8 mouse cellular contexts compared by ENCODE assay signal in the genomic region with DNA sequence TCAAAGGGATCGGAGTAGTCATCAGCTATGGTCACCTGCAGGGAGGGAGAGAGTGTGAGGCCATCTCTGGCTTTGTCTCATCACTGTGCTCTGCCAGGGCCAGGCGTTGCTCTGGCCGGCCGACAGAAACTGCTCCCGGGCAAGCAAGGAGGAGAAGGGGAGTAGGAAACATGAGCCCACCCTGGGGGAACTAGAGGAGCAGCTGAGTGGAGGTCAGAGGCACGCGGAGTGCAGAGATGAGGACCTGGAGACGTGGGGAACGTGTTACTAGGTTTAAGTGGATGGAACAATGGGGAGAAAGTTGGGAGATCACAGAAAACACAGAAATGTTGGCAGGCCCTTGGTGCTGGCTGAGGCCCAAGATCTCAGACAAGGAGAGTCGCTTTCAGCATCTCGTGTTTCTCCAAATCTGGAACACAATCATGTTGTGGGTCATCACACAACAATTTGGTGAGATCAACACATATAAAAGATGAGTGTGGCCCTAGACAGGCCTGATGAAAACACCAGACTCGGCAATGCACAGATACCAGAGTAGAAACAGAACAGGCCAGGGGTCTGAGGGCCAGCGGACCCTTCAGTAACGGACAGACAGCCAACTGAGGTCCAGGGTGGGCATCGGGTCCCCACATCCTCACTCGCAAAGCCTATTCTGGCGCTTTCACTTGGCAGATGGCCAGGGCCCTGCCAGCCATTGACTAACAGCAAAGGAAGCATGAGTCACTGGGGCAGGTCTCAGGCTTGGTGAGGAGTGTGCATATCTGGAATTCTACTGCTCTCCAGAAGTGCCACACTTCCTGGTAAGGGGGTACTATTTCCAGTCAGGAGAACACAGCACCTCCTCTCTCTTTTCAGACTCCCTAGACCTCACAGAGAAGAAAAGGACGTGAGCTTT. TPM values are rescaled to one million over a fixed set of nuclear protein-coding genes. Genes with fewer than 3 reads are reported as not detected.
DNase-seq lines count a peak whose midpoint lies in the region; ATAC-seq and TF ChIP-seq lines count a peak whose summit lies in the region.

No protein-coding gene starts in this region.

- peaks cover 8% of the 10 kb centered on the region for H3K4me1 ChIP-seq in cerebellum, adult 2 months (ENCODE audit: control insufficient read depth, insufficient read depth, low read length)
- H3K4me1 ChIP-seq in hindbrain, embryonic 14.5 days (replicated peaks; ENCODE audit: control insufficient read depth, insufficient read depth, low read length), result peaks cover 56% of the 10 kb centered on the region
- H3K4me1 ChIP-seq in liver, adult 2 months (ENCODE audit: control insufficient read depth, insufficient read depth, low read length), result peaks cover 87% of the 10 kb centered on the region
- peaks cover 35% of the 10 kb centered on the region for H3K4me1 ChIP-seq in midbrain, postnatal 0 days (ENCODE audit: insufficient read depth, low read length)

- H3K27ac ChIP-seq in cerebellum, adult 2 months (ENCODE audit: insufficient read depth, low read length), result no peak overlapping the region
- 0 out of 2 replicates have a peak overlapping the region, but pooled peaks have one; percentile 35 for H3K27ac ChIP-seq in hindbrain, embryonic 14.5 days
- peak overlapping the region; percentile 40 for H3K27ac ChIP-seq in liver, adult 2 months (replicated peaks; ENCODE audit: insufficient read depth, low read depth, low read length)
- H3K27ac ChIP-seq in midbrain, postnatal 0 days (ENCODE audit: low read depth, low read length), result no peak overlapping the region

- no peak overlapping the region for H3K4me3 ChIP-seq in cerebellum, adult 2 months (replicated peaks; ENCODE audit: insufficient read depth, low read depth, low read length)
- H3K4me3 ChIP-seq in hindbrain, embryonic 14.5 days (replicated peaks; ENCODE audit: low read length), result no peak overlapping the region
- H3K4me3 ChIP-seq in liver, adult 2 months (ENCODE audit: insufficient read depth, low read depth, low read length), result no peak overlapping the region
- H3K4me3 ChIP-seq in midbrain, postnatal 0 days (ENCODE audit: low read depth, low read length), result no peak overlapping the region

- TF ChIP-seq POLR2A in cerebellum, adult 2 months (IDR thresholded peaks at IDR 0.05; ENCODE audit: borderline replicate concordance, insufficient read depth, low read length), result no peak
- no peak for TF ChIP-seq POLR2A in liver, adult 2 months (IDR thresholded peaks at IDR 0.05; ENCODE audit: extremely low read depth, insufficient read depth, low read length)

- TF ChIP-seq CTCF in cerebellum, adult 2 months (IDR thresholded peaks at IDR 0.05; ENCODE audit: borderline replicate concordance, insufficient read depth, low read depth, low read length), result no peak
- TF ChIP-seq CTCF in liver, adult 2 months (IDR thresholded peaks at IDR 0.05; ENCODE audit: low read depth, low read length), result no peak
- TF ChIP-seq CTCF in midbrain, postnatal 0 days (IDR thresholded peaks at IDR 0.05), result no peak

- no peaks in the 10 kb centered on the region for H3K9me3 ChIP-seq in hindbrain, embryonic 14.5 days (ENCODE audit: control insufficient read depth, low read length)
- no peaks in the 10 kb centered on the region for H3K9me3 ChIP-seq in midbrain, postnatal 0 days (ENCODE audit: low read length)

- no peak for DNase-seq in cerebellum, adult 11 months
- peak; percentile 38 to 48 for DNase-seq in cerebellum, adult 2 months
- peak; percentile 52 to 62 for DNase-seq in gastrocnemius, adult 8-10 months (ENCODE audit: low spot score in 2 of 2)
- DNase-seq in hindbrain, embryonic 14.5 days (ENCODE audit: low spot score), result peak; percentile 64
- peak; percentile 63 for DNase-seq in liver, adult 2 months (ENCODE audit: extremely low read depth, low read depth, low spot score)
- peak; percentile 66 for DNase-seq in midbrain, postnatal 0 days (ENCODE audit: low spot score)
- no peak for DNase-seq in thymus, postnatal 4 days

- no peaks in the 10 kb centered on the region for H3K36me3 ChIP-seq in hindbrain, embryonic 14.5 days (replicated peaks; ENCODE audit: control insufficient read depth, insufficient read depth)
- H3K36me3 ChIP-seq in liver, adult 2 months (ENCODE audit: control insufficient read depth, insufficient read depth, low read length), result peaks cover 3% of the 10 kb centered on the region; the same call in 1 of the 2 replicates
- H3K36me3 ChIP-seq in midbrain, postnatal 0 days (ENCODE audit: insufficient read depth, low read length), result no peaks in the 10 kb centered on the region

- peak; percentile 42; the same call in 1 of the 2 replicates for ATAC-seq in cerebellum, adult (ENCODE audit: insufficient number of reproducible peaks, low FRiP score, low TSS enrichment)
- peak; percentile 18; the same call in 1 of the 2 replicates for ATAC-seq in hindbrain, embryonic 14.5 days (ENCODE audit: low FRiP score)
- no peak for ATAC-seq in midbrain, postnatal 0 days (ENCODE audit: low FRiP score)

- 11% methylated on average over 18 of the region's 18 CpGs for WGBS in cerebellum, adult 2 months
- 21% methylated on average over 18 of the region's 18 CpGs for WGBS in hindbrain, embryonic 14.5 days
- WGBS in liver, adult 2 months, result 26% methylated on average over 18 of the region's 18 CpGs
- WGBS in midbrain, postnatal 0 days, result 34% methylated on average over 18 of the region's 18 CpGs

- H3K27me3 ChIP-seq in cerebellum, adult 2 months (ENCODE audit: control insufficient read depth, insufficient read depth, low read length), result no peaks in the 10 kb centered on the region; the same call in 1 of the 2 replicates
- H3K27me3 ChIP-seq in hindbrain, embryonic 14.5 days (ENCODE audit: control insufficient read depth, insufficient read depth, low read length), result 0 out of 2 replicates have a peak, but pooled peaks cover 5% of the 10 kb centered on the region
- H3K27me3 ChIP-seq in liver, adult 2 months (ENCODE audit: control insufficient read depth, insufficient read depth, low read length), result no peaks in the 10 kb centered on the region
- no peaks in the 10 kb centered on the region for H3K27me3 ChIP-seq in midbrain, postnatal 0 days (ENCODE audit: insufficient read depth, low read length)

- peaks cover 29% of the 10 kb centered on the region; the same call in 1 of the 2 replicates for H3K79me2 ChIP-seq in liver, adult 2 months (ENCODE audit: control insufficient read depth, insufficient read depth, low read length)

- H3K9ac ChIP-seq in hindbrain, embryonic 14.5 days, result 0 out of 2 replicates have a peak overlapping the region, but pooled peaks have one; percentile 1
- H3K9ac ChIP-seq in liver, adult 2 months (ENCODE audit: low read depth, low read length), result no peak overlapping the region
- H3K9ac ChIP-seq in midbrain, postnatal 0 days (replicated peaks; ENCODE audit: low read length, poor library complexity, severe bottlenecking), result no peak overlapping the region; the same call in 1 of the 2 replicates

- H3K4me2 ChIP-seq in hindbrain, embryonic 14.5 days (replicated peaks), result no peak overlapping the region
- no peak overlapping the region for H3K4me2 ChIP-seq in midbrain, postnatal 0 days (ENCODE audit: low read depth, low read length, poor library complexity, severe bottlenecking)

RNA-seq across cellular contexts. Expression of gene Shb, which starts 42.9 kb away (rescaled TPM):
- 7.1 and 8.3 TPM in 2 replicates for polyA plus RNA-seq in cerebellum, adult 2 months (2012; rRNA removed)
- 1 to 10 TPM; 4.1 to 8.8 (median 6.6) TPM for total RNA-seq in gastrocnemius, adult 8-10 months (2022)
- 8.7 and 9.9 TPM in 2 replicates for polyA plus RNA-seq in hindbrain, embryonic 14.5 days (2014; fragmentation: Nextera tagmentation; extraction: Ambion mirVana)
- total RNA-seq in liver, adult 2 months (2014; rRNA removed), result 16.1 and 17.1 TPM in 2 replicates
- 42.1 and 65.7 TPM in 2 replicates for polyA plus RNA-seq in liver, adult 2 months (2012; rRNA removed)
- 18.1 and 21.9 TPM in 2 replicates for total RNA-seq in midbrain, postnatal 0 days (2014; rRNA removed)
- 5.2 and 5.8 TPM in 2 replicates for polyA plus RNA-seq in midbrain, postnatal 0 days (2015; fragmentation: Nextera tagmentation; extraction: Ambion mirVana)

Comparison
In these comparisons a context has a peak if more than half of its experiments do, and no peak if none do; other contexts are left out.
1. DNase-seq: peak in cerebellum, adult 2 months (2 of 2), gastrocnemius, adult 8-10 months (2 of 2), hindbrain, embryonic 14.5 days (single experiment), liver, adult 2 months (single experiment) and midbrain, postnatal 0 days (single experiment); none in cerebellum, adult 11 months (single experiment) and thymus, postnatal 4 days (single experiment).
2. H3K27ac ChIP-seq: peak in hindbrain, embryonic 14.5 days (single experiment) and liver, adult 2 months (single experiment); none in cerebellum, adult 2 months (single experiment) and midbrain, postnatal 0 days (single experiment).